Mouse (Mus musculus) Patski (cell line): ENCODE data around the gene Cntnap2. TPM values are rescaled to one million over a fixed set of nuclear protein-coding genes. Genes with fewer than 3 reads are reported as not detected.
A peak's percentile ranks its signal among the peaks of the same experiment; 100 is the strongest.
"Not testable (repeated sequence)": the region's sequence is repeated elsewhere in the genome, so short reads cannot be mapped to it uniquely, and the experiment has no call there.

ENCODE experiments used
- ATAC-seq: fragments of 100-300 bp; one replicate; pipeline ENCODE4 v1.8.0; 2021
- CTCF ChIA-PET: fragments of 350-600 bp; sonication (Branson Sonifier 250); formaldehyde crosslinking; loops from one replicate; lab custom pipeline; 2022; ENCODE audit warnings: inconsistent platforms; lab: Charles Lee
- POLR2A ChIA-PET: fragments of 350-600 bp; sonication (Branson Sonifier 250); formaldehyde crosslinking; loops from one replicate; lab custom pipeline; 2022; ENCODE audit warnings: antibody characterized with exemption, inconsistent platforms; lab: Charles Lee
- DNase-seq: peaks from one replicate; pipeline ENCODE4 v3.0.0-alpha.2; 2011; ENCODE audit warnings: low read depth, low spot score
- H3K27me3 ChIP-seq: fragments of 371-371 bp; one replicate; pipeline ENCODE4 v1.5.1; 2021
- CTCF ChIP-seq: fragments of 100-300 bp; IDR thresholded peaks from one replicate; pipeline ENCODE4 v1.5.1; 2021
- in situ Hi-C: fragments of 300-500 bp; cut with MboI; formaldehyde crosslinking; loops from 3 replicates; pipeline ENCODE4 v1.11.1; 2018; ENCODE audit warnings: low pct_unique_long_range_greater_than_20kb, mixed read lengths
- polyA plus RNA-seq: library from polyadenylated mRNA; unstranded; gene quantifications from one replicate; pipeline ENCODE4 v1.2.3, GENCODE M21; 2021

Cntnap2 gene
- polyA plus RNA-seq, 1 experiment from 2014 or later, result 0.01 TPM

DNA sequence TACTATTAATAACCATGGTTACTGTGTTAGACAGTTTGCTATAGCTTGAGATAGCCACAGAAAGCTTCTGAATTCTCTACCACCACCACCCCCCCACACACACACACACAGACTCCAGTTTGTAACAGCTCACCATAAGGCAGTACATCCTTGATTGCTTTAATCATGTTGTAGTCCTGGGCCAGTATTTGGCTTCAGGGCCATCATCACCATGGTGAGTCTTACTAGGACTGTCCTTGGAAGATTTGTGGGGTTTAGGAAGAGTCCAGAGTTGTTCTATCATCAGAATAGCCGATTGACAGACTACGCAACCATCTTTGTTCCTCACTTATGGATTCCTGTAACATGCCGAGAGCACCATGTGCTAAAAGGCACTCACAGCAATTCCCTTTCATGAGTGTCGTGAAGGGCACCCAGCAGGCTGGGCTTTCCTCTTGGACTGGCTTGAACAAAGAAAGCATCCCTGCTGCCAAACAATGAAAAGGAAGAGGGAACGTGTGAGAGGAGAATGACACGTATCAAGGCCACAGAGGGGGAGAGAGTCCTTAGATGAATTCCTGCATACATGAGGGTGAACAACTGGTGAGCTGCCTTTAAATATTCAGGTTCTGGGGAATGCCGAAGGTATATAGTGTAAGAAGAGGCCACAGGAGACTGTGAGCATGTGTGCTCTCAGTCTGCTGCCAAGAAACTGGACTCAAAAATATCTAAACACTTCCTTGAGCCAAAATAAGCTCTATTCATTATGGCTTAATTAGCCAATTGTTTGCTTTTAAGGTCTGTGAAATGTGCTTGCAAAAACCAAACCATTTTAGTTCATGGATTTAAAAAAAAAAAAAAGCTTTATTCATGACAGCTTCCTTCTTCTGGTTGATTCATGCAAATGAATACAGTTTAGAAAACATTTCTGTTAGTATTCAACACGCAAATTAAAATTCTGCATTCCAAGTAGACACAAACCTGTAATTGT, 2213.7 kb downstream of the Cntnap2 start:
- peaks cover 9% of the 10 kb centered on the region for H3K27me3 ChIP-seq
- CTCF ChIA-PET, result no interaction called here
- POLR2A ChIA-PET, result no interaction called here
- in situ Hi-C loops, result no loop called here
- no peak for TF ChIP-seq CTCF
- DNase-seq (no peak), ATAC-seq (no peak)

DNA sequence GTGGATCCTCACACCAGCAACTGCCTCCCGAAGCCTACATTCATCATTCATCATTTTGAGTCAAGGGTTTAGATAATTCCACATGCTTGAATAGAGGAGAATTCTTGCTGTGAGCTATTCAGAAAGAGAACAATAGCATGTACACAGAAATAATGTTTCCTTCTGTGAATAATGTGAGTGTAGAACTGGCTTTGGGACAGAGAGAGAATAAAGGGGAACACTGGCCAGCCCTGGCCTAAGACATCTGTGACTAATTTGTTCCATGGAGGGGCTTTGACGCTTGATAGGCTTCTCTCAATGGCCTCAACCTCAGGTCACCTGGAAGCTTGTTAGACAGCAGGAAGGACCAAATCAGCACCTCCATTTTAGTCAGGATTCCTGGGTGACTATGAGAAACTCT, 2215.9 kb downstream of the Cntnap2 start:
- DNase-seq, result no peak
- no peak for TF ChIP-seq CTCF
- CTCF ChIA-PET, result no interaction called here

DNA sequence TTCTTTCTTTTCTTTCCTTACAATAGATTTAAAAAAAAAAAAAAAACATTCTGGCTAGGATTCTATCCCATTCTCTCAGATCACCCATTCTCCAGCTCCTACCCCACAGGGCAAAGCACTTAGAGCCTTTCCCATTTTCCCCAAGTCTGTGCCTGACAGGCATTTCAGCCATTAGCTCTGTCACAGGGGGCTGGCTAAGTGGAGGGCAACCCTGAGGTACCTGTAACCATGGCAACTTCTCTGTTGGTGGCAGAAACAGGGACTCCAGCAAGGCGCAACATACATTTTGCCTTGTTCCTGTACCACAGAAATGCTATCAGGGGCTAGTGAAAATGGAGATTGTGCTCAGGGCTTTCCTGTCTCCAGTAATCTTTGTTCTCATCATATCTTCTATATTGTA, 2220.0 kb downstream of the Cntnap2 start:
- ATAC-seq, result no peak
- POLR2A ChIA-PET, result no interaction called here
- TF ChIP-seq CTCF, result no peak

More for the DNA sequence above, 2215.9 kb downstream of the Cntnap2 start:
- POLR2A ChIA-PET, result no interaction called here
- in situ Hi-C loops, result no loop called here
- ATAC-seq, result no peak
- H3K27me3 ChIP-seq, result peaks cover 9% of the 10 kb centered on the region

DNA sequence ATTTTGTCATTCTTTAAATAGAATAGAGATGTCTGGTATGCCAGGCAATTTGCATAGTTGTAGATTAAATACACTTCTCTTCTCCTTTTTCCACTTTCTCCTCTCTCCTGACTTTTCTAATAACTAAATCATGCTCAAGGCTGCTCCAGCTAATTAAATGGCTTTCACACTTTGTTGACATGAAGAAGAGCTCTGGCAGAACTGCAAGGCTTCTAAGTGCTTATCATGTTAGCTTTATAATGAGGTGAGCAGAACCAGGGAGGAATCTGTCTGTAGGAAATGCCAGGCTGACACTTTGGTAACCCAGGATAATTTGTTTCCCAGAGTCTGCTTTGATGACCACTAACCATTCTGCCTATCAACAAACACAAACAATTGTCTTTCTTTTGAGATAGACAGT, 2222.4 kb downstream of the Cntnap2 start:
- no peak for ATAC-seq
- ChIA-PET POLR2A (no interaction called here), CTCF (no interaction called here)
- in situ Hi-C loops, result no loop called here
- H3K27me3 ChIP-seq, result peaks cover 9% of the 10 kb centered on the region
- no peak for DNase-seq
- no peak for TF ChIP-seq CTCF

More for the DNA sequence above, 2220.0 kb downstream of the Cntnap2 start:
- H3K27me3 ChIP-seq, result peaks cover 9% of the 10 kb centered on the region
- DNase-seq, result no peak
- in situ Hi-C loops, result no loop called here
- CTCF ChIA-PET, result no interaction called here

DNA sequence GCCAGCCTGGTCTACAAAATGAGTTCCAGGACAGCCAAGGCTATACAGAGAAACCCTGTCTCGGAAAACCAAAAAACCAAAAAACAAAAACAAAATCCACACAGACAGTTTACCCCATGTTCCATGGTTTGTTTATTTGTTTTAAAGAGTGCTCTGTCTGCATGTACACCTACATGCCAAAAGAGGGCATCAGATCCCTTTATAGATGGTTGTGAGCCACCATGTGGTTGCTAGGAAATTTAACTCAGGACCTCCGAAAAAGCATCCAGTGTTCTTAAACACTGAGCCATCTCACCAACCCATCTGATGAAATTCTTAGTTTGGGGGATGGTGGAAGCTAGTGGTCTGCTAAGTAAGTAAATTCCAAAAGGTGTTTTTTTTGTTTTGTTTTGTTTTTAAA, 2225.6 kb downstream of the Cntnap2 start:
- POLR2A ChIA-PET, result interaction anchor here (0.5 kb wide), 1 partner anchor 10 kb away, joined by 4 read pairs; no protein-coding TSS in a partner anchor
- in situ Hi-C loops, result no loop called here
- CTCF ChIA-PET, result no interaction called here
- peaks cover 19% of the 10 kb centered on the region for H3K27me3 ChIP-seq
- ATAC-seq, result no peak
- TF ChIP-seq CTCF, result peak; percentile 31
- DNase-seq, result no peak

DNA sequence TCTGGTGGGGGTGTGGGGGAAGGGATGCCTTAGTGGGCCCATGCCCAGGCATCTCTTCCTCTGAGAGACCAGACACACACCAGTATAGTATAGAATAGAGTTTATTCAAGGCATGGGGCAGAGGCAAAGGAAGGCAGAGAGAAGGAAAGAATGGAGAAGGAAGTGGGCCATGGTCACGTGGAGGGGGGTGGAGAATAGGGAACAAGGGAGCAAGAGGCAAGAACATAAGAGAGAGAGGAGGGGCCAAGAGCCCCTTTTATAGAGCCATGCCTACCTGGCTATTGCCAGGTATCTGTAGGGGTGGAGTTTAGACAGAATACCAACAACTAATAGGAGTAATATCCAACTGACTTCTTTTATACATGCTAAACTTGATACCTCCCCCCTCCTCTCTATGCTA, 2226.6 kb downstream of the Cntnap2 start:
- ChIA-PET POLR2A (no interaction called here), CTCF (no interaction called here)
- ATAC-seq, result no peak
- in situ Hi-C loops, result no loop called here
- no peak for DNase-seq
- H3K27me3 ChIP-seq, result peaks cover 23% of the 10 kb centered on the region
- no peak for TF ChIP-seq CTCF

DNA sequence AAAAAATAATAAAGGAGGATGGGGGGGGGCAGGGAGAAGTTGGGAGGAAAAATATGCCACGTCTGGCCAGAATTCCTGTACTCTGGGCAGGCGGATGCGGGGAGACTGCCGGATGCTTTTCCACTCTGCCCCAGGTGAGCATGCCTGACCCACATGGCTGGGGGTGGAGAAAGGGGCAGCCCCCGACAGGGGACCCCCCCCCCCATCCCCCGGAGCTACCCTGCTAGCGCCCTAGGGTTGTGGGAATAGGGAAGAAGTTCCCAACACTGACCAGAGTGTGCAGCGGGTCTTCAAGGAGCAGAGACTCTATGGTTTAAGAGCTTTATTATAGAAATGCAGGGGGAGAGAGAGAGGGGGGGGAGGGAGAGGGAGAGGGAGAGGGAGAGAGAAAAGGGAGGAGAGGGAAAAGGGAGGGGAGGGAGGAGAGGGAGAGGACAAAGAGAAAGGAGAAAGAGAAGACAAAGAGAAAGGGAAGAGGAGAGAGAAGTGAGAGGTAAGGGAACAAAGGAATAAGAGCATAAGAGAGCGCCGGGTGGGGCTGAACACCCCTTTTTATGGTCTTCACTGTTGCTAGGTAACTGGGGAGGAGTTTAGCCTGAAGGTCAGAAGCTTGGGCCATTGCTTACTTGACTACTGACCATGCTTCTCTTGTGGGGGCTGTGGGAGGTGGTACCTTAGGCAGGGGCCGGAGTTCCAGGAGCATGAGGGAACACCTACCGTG, 2227.2 kb downstream of the Cntnap2 start:
- DNase-seq, POLR2A ChIA-PET, CTCF ChIA-PET, ATAC-seq, in situ Hi-C loops: not testable (repeated sequence)
- H3K27me3 ChIP-seq, result peaks cover 30% of the 10 kb centered on the region

DNA sequence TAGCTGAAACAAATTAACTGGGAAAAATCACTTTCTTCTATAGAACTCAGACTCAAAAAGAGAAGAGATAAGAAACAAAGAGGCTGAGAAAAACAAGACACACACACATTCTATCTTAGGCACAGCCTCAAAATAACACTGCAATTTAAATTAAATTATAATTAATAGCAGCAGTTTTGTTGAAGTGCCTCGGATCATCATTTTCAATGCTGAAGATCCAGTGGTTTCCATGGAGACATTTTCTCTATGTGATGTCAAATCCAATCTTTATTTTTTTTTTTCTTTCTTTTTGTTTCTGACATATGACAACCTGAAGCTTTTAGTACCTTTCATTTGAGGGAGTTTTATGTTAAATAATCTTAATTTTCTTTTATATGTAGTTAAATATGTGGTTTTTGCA, 2228.6 kb downstream of the Cntnap2 start:
- ATAC-seq (no peak), DNase-seq (no peak)
- CTCF ChIA-PET, result interaction anchor here (1.0 kb wide), 1 partner anchor 8 kb away, joined by 3 read pairs; no protein-coding TSS in a partner anchor
- in situ Hi-C loops, result no loop called here
- POLR2A ChIA-PET, result no interaction called here
- no peak for TF ChIP-seq CTCF
- peaks cover 43% of the 10 kb centered on the region for H3K27me3 ChIP-seq

DNA sequence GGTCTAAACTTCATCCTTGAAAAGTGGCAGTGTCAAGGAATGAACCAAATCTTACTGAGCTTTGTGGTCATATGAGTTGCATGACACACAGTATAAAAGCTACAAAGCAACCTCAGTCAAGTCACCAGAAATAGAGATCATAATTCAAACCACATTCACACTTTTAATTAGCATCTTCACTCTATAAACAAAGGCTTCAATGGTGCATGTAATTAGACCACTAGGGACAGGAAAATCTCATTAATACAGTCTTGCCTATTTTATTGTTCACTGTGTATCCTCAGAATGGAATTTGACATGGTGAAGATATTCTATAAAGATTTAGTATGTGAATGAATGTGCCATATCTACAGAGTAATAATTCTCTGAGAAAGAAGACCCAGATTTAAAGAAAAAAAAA, 2232.8 kb downstream of the Cntnap2 start:
- ATAC-seq, result no peak
- ChIA-PET CTCF (interaction anchor here (1.9 kb wide), 1 partner anchor 8 kb away, joined by 4 read pairs; no protein-coding TSS in a partner anchor), POLR2A (no interaction called here)
- in situ Hi-C loops, result no loop called here
- TF ChIP-seq CTCF, result no peak
- H3K27me3 ChIP-seq, result peaks cover 65% of the 10 kb centered on the region
- DNase-seq, result no peak

DNA sequence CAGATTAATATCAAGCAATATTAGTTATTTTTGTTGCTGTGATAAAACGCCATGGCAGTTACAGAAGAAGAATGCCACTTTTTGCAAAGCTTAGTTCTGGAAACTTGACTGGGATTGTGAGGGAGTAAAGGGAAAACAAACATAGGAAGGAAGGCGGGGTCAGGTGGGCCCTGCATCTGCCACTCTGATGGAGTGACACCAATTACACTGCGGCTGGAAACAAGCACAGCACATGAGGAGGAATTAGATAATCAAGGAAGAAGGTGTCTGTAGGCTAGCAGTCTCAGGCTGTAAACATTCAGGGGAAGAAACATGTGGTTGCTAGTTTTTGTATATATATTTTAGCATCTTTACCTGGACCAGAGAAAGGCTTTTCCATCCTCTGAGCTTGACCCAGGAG, 2233.3 kb downstream of the Cntnap2 start:
- ChIA-PET CTCF (interaction anchor here (1.9 kb wide), 1 partner anchor 9 kb away, joined by 4 read pairs; no protein-coding TSS in a partner anchor), POLR2A (no interaction called here)
- no peak for TF ChIP-seq CTCF
- in situ Hi-C loops, result no loop called here
- peaks cover 64% of the 10 kb centered on the region for H3K27me3 ChIP-seq
- no peak for DNase-seq
- no peak for ATAC-seq

DNA sequence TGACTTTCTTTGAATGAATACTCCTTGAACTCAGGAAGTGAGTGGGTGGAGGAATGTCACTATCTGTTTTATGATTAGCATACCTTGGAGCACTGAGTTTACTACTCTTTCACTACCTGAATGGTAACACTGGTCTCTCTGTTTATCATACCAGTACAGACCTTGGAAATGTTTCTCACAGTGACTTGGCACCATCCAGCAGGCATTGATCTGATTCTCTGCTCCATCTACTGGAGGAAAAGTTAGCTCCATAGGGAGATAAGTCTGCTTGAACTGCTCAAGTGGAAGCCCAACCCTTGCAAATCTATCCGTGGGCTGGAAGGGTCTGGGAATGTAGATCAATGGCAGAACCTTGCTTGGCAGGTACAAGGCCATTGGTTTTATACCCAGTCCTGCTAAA, 2235.3 kb downstream of the Cntnap2 start:
- DNase-seq (no peak), ATAC-seq (no peak)
- POLR2A ChIA-PET, result no interaction called here
- no peak for TF ChIP-seq CTCF
- in situ Hi-C loops, result no loop called here
- CTCF ChIA-PET, result no interaction called here
- peaks cover 69% of the 10 kb centered on the region for H3K27me3 ChIP-seq
